Mouse (Mus musculus) embryonic facial prominence, embryonic 12.5 days (tissue): ENCODE results near the gene Samt1. TPM values are rescaled to one million over a fixed set of nuclear protein-coding genes. Genes with fewer than 3 reads are reported as not detected.
"Not testable (repeated sequence)": the region's sequence is repeated elsewhere in the genome, so short reads cannot be mapped to it uniquely, and the experiment has no call there.

Source experiments
- ATAC-seq: fragments of 200-750 bp; cut with Nextera tagmentation; 2 replicates; pipeline ENCODE4 v1.8.0; 2017; ENCODE audit not compliant: insufficient number of reproducible peaks, insufficient read depth, low FRiP score, low TSS enrichment
- H3K27ac ChIP-seq: fragments of 300-500 bp; sonication (generic); 2 replicates; pipeline ENCODE4 v1.5.1; 2016; ENCODE audit warnings: mild to moderate bottlenecking
- H3K27me3 ChIP-seq: fragments of 300-500 bp; sonication (generic); 2 replicates; pipeline ENCODE4 v1.6.1; 2016; ENCODE audit warnings: mild to moderate bottlenecking, moderate library complexity
- H3K36me3 ChIP-seq: fragments of 300-500 bp; sonication (generic); 2 replicates; pipeline ENCODE4 v1.6.1; 2016; ENCODE audit warnings: mild to moderate bottlenecking
- H3K4me1 ChIP-seq: fragments of 300-500 bp; sonication (generic); 2 replicates; pipeline ENCODE4 v1.6.1; 2016
- H3K4me2 ChIP-seq: fragments of 300-500 bp; sonication (generic); replicated peaks from 2 replicates; pipeline ENCODE4 v1.6.1; 2016; ENCODE audit warnings: mild to moderate bottlenecking, moderate library complexity
- H3K4me3 ChIP-seq: fragments of 300-500 bp; sonication (generic); 2 replicates; pipeline ENCODE4 v1.5.1; 2016; ENCODE audit warnings: mild to moderate bottlenecking
- H3K9ac ChIP-seq: fragments of 300-500 bp; sonication (generic); 2 replicates; pipeline ENCODE4 v1.6.1; 2016; ENCODE audit warnings: mild to moderate bottlenecking, moderate library complexity
- H3K9me3 ChIP-seq: fragments of 300-500 bp; sonication (generic); 2 replicates; pipeline ENCODE4 v1.6.1; 2016; ENCODE audit warnings: mild to moderate bottlenecking, moderate library complexity
- WGBS: fragments of 180-500 bp; shearing (Covaris S2); methylation state at CpG from one replicate; pipeline ENCODE4 v1.1.7; 2016; 5-methylcytosine and 5-hydroxymethylcytosine counted together
- polyA plus RNA-seq: library from polyadenylated mRNA; unstranded; fragments of >200 nt; fragmentation: Nextera tagmentation; extraction: Ambion mirVana; gene quantifications from 2 replicates; pipeline ENCODE4 v1.2.1, GENCODE M21; 2016

The Samt1 gene
- polyA plus RNA-seq: not detected in 2 replicates

GRCm38 (mm10) chrX:154012540-154012939 lies at the start of gene Samt1:
Gene Samt1 (minus strand): TSS chrX:154012640.
- H3K4me3 ChIP-seq, ATAC-seq, H3K36me3 ChIP-seq, H3K4me2 ChIP-seq, H3K9ac ChIP-seq, H3K9me3 ChIP-seq, H3K4me1 ChIP-seq, H3K27me3 ChIP-seq, H3K27ac ChIP-seq: not testable (repeated sequence)

- H3K9ac ChIP-seq, H3K4me2 ChIP-seq, H3K27me3 ChIP-seq, H3K4me1 ChIP-seq, H3K27ac ChIP-seq, H3K4me3 ChIP-seq, ATAC-seq, H3K36me3 ChIP-seq, H3K9me3 ChIP-seq: not testable (repeated sequence)
Observed at GRCm38 (mm10) chrX:154054939-154055338, 42.5 kb upstream of the Samt1 start, which contains the start of gene Gm10057. Gene Gm10057 (minus strand): TSS chrX:154055039.

GRCm38 (mm10) chrX:154033727-154034126 lies 21.3 kb upstream of the Samt1 start, which contains the start of gene 4921511M17Rik:
Gene 4921511M17Rik (minus strand): TSS chrX:154033827.
- H3K4me1 ChIP-seq, H3K27me3 ChIP-seq, H3K4me3 ChIP-seq, H3K9me3 ChIP-seq, H3K36me3 ChIP-seq, H3K4me2 ChIP-seq, H3K27ac ChIP-seq, ATAC-seq, H3K9ac ChIP-seq: not testable (repeated sequence)

- not testable (repeated sequence) for H3K27me3 ChIP-seq, H3K4me2 ChIP-seq, ATAC-seq, H3K4me1 ChIP-seq, H3K9me3 ChIP-seq, H3K9ac ChIP-seq, H3K36me3 ChIP-seq, H3K4me3 ChIP-seq, H3K27ac ChIP-seq
- WGBS: no CpG with 5 or more reads among the region's 2 CpGs
Observed at GRCm38 (mm10) chrX:153976914-153977313, 35.5 kb downstream of the Samt1 start.

- ATAC-seq, H3K9ac ChIP-seq: not testable (repeated sequence)
- WGBS: 29% methylated on average over 4 of the region's 4 CpGs
Observed at GRCm38 (mm10) chrX:153976467-153976866, 36.0 kb downstream of the Samt1 start.

GRCm38 (mm10) chrX:153974450-153974849 lies 38.0 kb downstream of the Samt1 start:
- Histone ChIP-seq H3K9me3 (no peaks in the 10 kb centered on the region), H3K27ac (no peak overlapping the region), H3K4me3 (no peak overlapping the region), H3K4me1 (no peaks in the 10 kb centered on the region), H3K36me3 (no peaks in the 10 kb centered on the region), H3K27me3 (no peaks in the 10 kb centered on the region), H3K4me2 (no peak overlapping the region), H3K9ac (no peak overlapping the region)
- 10% methylated on average over 2 of the region's 2 CpGs for WGBS
- ATAC-seq: no peak

More at GRCm38 (mm10) chrX:153976467-153976866, 36.0 kb downstream of the Samt1 start:
- not testable (repeated sequence) for H3K36me3 ChIP-seq, H3K4me1 ChIP-seq, H3K9me3 ChIP-seq, H3K4me3 ChIP-seq, H3K4me2 ChIP-seq, H3K27ac ChIP-seq, H3K27me3 ChIP-seq

- not testable (repeated sequence) for H3K4me3 ChIP-seq, H3K4me1 ChIP-seq, ATAC-seq, H3K4me2 ChIP-seq, H3K27me3 ChIP-seq, H3K9me3 ChIP-seq, H3K27ac ChIP-seq, H3K36me3 ChIP-seq, H3K9ac ChIP-seq
- no CpG with 5 or more reads among the region's 2 CpGs for WGBS
Observed at GRCm38 (mm10) chrX:153952866-153953265, 59.6 kb downstream of the Samt1 start.

Other genes with a start within 250 kb of the Samt1 start
- gene Spin2c, start 180.4 kb downstream of the Samt1 start, polyA plus RNA-seq: 40.7 and 44.2 TPM in 2 replicates
- gene 4921511M17Rik, start 21.2 kb upstream of the Samt1 start, polyA plus RNA-seq: not detected in 2 replicates
- not detected in 2 replicates for gene Gm10057, start 42.4 kb upstream of the Samt1 start, polyA plus RNA-seq
- not detected in 2 replicates for gene Gm15140, start 108.0 kb upstream of the Samt1 start, polyA plus RNA-seq